Mouse (Mus musculus) heart, embryonic 12.5 days (tissue): ENCODE measurements at regions not wholly inside any gene's neighbourhood (a gene's known extent, or its start where the extent isn't known, plus 50 kb on each side); places are given as distances from the start of the nearest gene placed in this dataset.
"Not testable (repeated sequence)": the region's sequence is repeated elsewhere in the genome, so short reads cannot be mapped to it uniquely, and the experiment has no call there.

Experiments used
- ATAC-seq: fragments of 200-750 bp; cut with Nextera tagmentation; 2 replicates; pipeline ENCODE4 v1.8.0; 2017; ENCODE audit warnings: moderate TSS enrichment, moderate library complexity; ENCODE audit not compliant: insufficient number of reproducible peaks, low FRiP score
- H3K27ac ChIP-seq: fragments of 300-500 bp; sonication (generic); 2 replicates; pipeline ENCODE4 v1.5.1; 2016; ENCODE audit warnings: mild to moderate bottlenecking, moderate library complexity; ENCODE audit not compliant: poor library complexity, severe bottlenecking
- H3K27me3 ChIP-seq: fragments of 300-500 bp; sonication (generic); replicated peaks from 2 replicates; pipeline ENCODE4 v1.6.1; 2016; ENCODE audit warnings: mild to moderate bottlenecking, moderate library complexity
- H3K36me3 ChIP-seq: fragments of 300-500 bp; sonication (generic); 2 replicates; pipeline ENCODE4 v1.6.1; 2016; ENCODE audit warnings: mild to moderate bottlenecking, moderate library complexity
- H3K4me1 ChIP-seq: fragments of 300-500 bp; sonication (generic); replicated peaks from 2 replicates; pipeline ENCODE4 v1.6.1; 2016; ENCODE audit warnings: mild to moderate bottlenecking
- H3K4me2 ChIP-seq: fragments of 300-500 bp; sonication (generic); 2 replicates; pipeline ENCODE4 v1.6.1; 2016; ENCODE audit warnings: mild to moderate bottlenecking, moderate library complexity
- H3K4me3 ChIP-seq: fragments of 300-500 bp; sonication (generic); 2 replicates; pipeline ENCODE4 v1.5.1; 2016; ENCODE audit warnings: mild to moderate bottlenecking
- H3K9ac ChIP-seq: fragments of 300-500 bp; sonication (generic); 2 replicates; pipeline ENCODE4 v1.6.1; 2016; ENCODE audit warnings: mild to moderate bottlenecking, moderate library complexity
- H3K9me3 ChIP-seq: fragments of 300-500 bp; sonication (generic); replicated peaks from 2 replicates; pipeline ENCODE4 v1.6.1; 2016; ENCODE audit warnings: mild to moderate bottlenecking, moderate library complexity
- WGBS: fragments of 180-500 bp; shearing (Covaris S2); methylation state at CpG from one replicate; pipeline ENCODE4 v1.1.7; 2016; 5-methylcytosine and 5-hydroxymethylcytosine counted together

DNA sequence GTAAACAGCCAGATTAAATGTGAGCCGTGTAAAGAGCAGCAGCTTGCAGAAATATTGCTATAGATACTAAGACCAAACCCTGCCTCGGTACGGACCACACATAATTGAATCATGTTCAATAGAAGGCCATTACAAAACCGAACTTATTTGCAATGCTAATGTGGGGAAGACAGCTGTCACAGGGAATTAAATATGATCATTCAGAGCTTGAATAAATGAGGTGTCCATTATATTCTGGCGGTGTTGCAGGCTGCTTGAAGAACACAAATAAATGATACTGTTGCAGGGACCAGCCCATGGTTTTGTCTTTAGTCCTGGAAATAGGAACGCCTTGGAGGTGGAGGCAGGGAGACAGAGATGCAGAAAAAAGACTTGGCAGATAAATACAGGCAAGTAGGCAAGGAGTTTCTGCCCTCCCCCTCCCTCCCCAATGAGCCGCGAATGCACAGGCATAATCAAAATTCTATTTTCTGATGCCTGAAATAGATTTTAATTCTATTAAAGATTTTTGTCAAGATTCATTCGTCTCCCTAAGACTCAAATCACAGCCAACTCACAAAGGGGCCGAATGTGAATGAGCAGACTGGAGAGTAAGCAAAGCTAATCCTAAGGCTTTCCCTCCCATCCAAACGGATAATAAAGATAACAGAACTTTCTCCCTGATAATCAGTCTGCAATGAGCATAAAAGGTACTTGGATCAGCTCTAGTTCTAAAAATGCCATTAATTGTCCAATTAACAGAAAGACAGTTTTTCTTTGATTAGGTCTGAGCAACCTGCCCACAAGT is 147.6 kb downstream of the Brms1l start:
- no peak for ATAC-seq
- no peak overlapping the region for H3K9ac ChIP-seq
- H3K4me3 ChIP-seq, result no peak overlapping the region
- H3K27me3 ChIP-seq, result no peaks in the 10 kb centered on the region
- no peak overlapping the region for H3K4me2 ChIP-seq
- no peaks in the 10 kb centered on the region for H3K9me3 ChIP-seq
- H3K4me1 ChIP-seq, result no peaks in the 10 kb centered on the region
- 75% methylated on average over 11 of the region's 11 CpGs for WGBS
- no peak overlapping the region for H3K27ac ChIP-seq
- no peaks in the 10 kb centered on the region for H3K36me3 ChIP-seq

GRCm38 (mm10) chr12:55983128-55983527 is 147.0 kb downstream of the Brms1l start:
- H3K27ac ChIP-seq, result no peak overlapping the region
- H3K27me3 ChIP-seq, result no peaks in the 10 kb centered on the region
- H3K4me1 ChIP-seq, result no peaks in the 10 kb centered on the region
- H3K4me2 ChIP-seq, result no peak overlapping the region
- WGBS, result 68% methylated on average over 3 of the region's 3 CpGs
- ATAC-seq, result no peak
- H3K36me3 ChIP-seq, result no peaks in the 10 kb centered on the region
- H3K9me3 ChIP-seq, result no peaks in the 10 kb centered on the region
- no peak overlapping the region for H3K9ac ChIP-seq
- no peak overlapping the region for H3K4me3 ChIP-seq

DNA sequence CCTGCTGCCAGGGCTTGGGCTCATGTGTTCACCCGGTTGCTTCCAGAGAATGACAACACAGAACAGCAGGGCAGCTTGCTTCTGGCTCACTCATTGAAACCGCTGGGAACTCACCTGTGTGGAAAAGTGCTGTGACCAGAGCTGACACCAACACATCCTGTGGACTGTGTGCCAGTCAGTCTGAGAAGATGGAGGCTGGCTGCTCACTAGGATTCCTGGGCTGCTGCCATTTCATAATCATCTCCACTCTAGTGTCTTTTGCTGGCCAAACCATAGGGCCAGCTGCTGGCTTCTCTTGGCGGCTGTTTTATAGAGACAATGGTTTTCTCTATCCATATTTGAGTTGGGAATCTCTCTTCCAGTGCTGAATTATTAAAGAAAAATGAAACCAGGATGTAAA is 138.1 kb downstream of the Brms1l start:
- no peaks in the 10 kb centered on the region for H3K36me3 ChIP-seq
- WGBS, result 80% methylated on average over 3 of the region's 3 CpGs
- no peak for ATAC-seq
- no peak overlapping the region for H3K4me2 ChIP-seq
- no peak overlapping the region for H3K9ac ChIP-seq
- no peaks in the 10 kb centered on the region for H3K9me3 ChIP-seq
- no peaks in the 10 kb centered on the region for H3K4me1 ChIP-seq
- no peaks in the 10 kb centered on the region for H3K27me3 ChIP-seq
- no peak overlapping the region for H3K4me3 ChIP-seq
- H3K27ac ChIP-seq, result no peak overlapping the region

DNA sequence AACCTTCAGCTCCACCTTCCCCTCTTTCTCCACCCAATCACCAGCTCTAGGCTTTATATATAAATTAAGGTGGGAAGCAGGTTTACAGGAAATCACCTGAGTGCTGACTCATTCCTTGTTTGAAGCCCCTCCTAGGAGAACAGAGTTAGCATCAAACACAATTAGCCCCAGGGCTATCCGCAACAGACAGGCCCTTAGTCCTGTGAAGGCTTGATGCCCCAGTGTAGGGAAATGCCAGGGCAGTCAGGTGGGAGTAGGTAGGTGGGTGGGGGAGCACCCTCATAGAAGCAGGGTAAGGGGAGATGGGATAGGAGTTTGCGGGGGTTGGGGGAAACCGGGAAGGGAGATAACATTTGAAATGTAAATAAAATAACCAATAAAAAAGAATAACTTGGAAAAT is 123.2 kb downstream of the Brms1l start:
- H3K36me3 ChIP-seq, H3K27me3 ChIP-seq, ATAC-seq, H3K4me1 ChIP-seq, H3K4me2 ChIP-seq, H3K4me3 ChIP-seq, H3K9ac ChIP-seq, H3K27ac ChIP-seq, H3K9me3 ChIP-seq: not testable (repeated sequence)
- WGBS, result 88% methylated on average over 3 of the region's 3 CpGs

DNA sequence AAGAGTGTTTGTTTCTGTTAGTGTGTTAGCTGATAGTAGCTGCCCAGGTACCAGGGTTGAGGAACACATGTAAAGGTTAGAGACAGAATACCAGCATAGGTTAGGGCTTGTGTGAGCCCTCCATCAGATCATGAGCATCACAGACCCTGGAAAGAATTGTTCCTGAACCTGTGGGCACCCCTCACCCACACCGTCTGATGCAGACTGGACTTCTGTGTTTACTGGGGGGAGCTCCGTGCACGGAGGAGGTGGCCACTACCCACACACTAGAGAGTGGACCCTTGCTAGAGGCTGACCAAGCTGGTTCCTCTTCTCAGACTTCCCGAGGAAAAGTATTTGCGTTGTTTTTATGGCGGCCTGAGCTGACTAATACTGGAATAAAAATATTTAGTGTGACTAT is 104.4 kb downstream of the Brms1l start:
- Histone ChIP-seq H3K9me3 (no peaks in the 10 kb centered on the region), H3K27ac (no peak overlapping the region), H3K27me3 (no peaks in the 10 kb centered on the region), H3K36me3 (no peaks in the 10 kb centered on the region), H3K4me3 (no peak overlapping the region), H3K4me2 (no peak overlapping the region), H3K9ac (no peak overlapping the region), H3K4me1 (no peaks in the 10 kb centered on the region)
- WGBS, result 83% methylated on average over 6 of the region's 6 CpGs
- no peak for ATAC-seq

GRCm38 (mm10) chr12:55939281-55940142 is 103.4 kb downstream of the Brms1l start:
- no peaks in the 10 kb centered on the region for H3K36me3 ChIP-seq
- WGBS, result 69% methylated on average over 10 of the region's 10 CpGs
- H3K27ac ChIP-seq, result no peak overlapping the region
- no peak overlapping the region for H3K4me3 ChIP-seq
- H3K9me3 ChIP-seq, result no peaks in the 10 kb centered on the region
- H3K9ac ChIP-seq, result no peak overlapping the region
- no peak overlapping the region for H3K4me2 ChIP-seq
- no peaks in the 10 kb centered on the region for H3K4me1 ChIP-seq
- H3K27me3 ChIP-seq, result no peaks in the 10 kb centered on the region
- no peak for ATAC-seq

DNA sequence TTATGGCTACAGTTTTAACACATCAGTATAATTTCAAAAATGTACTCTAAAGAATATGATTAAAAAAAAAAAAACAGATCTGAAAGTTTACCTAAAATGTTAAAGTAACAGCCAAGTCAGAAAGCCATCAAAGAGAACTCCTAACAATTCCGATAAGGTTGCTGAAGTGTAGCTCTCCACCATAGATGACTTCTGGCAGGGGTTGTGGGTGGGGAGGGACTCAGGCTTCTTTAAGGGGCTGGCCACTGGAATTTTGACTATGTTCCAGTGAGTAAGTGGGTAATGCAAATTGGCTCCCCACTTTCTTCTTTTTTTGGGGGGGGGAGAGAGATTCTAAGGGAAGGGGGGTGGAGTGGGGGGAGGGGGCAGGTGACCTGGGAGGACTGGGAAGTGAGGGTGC is 98.0 kb downstream of the Brms1l start:
- ATAC-seq, result no peak
- H3K4me1 ChIP-seq, result no peaks in the 10 kb centered on the region
- H3K27me3 ChIP-seq, result no peaks in the 10 kb centered on the region
- H3K4me3 ChIP-seq, result no peak overlapping the region
- 47% methylated on average over 1 of the region's 1 CpGs for WGBS
- H3K36me3 ChIP-seq, result no peaks in the 10 kb centered on the region
- H3K27ac ChIP-seq, result no peak overlapping the region
- no peak overlapping the region for H3K9ac ChIP-seq
- no peak overlapping the region; the same call in 1 of the 2 replicates for H3K4me2 ChIP-seq
- H3K9me3 ChIP-seq, result no peaks in the 10 kb centered on the region

DNA sequence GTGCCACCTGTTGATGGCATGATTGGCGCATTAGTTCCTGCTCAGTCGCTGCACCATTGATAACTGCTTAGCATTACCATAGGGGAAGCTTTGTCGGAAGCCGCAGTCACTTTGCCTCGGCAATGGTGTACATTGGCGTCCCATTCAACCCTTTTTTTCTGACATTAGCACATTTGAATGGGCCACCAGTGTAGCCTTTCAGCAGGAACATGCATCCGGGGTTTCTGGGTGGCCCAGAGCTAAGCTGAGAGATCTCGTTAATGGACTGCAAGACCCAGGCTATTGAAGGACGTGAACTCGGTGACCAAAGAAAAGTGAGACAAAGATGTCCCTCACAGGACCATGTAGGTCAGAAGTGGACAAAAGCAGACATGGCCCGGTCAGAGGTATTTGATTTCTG is 97.3 kb downstream of the Brms1l start:
- no peak overlapping the region for H3K4me3 ChIP-seq
- H3K36me3 ChIP-seq, result no peaks in the 10 kb centered on the region
- no peak overlapping the region for H3K9ac ChIP-seq
- peak overlapping the region; percentile 26 for H3K4me2 ChIP-seq
- WGBS, result 66% methylated on average over 11 of the region's 11 CpGs
- no peaks in the 10 kb centered on the region for H3K4me1 ChIP-seq
- no peak overlapping the region for H3K27ac ChIP-seq
- H3K9me3 ChIP-seq, result no peaks in the 10 kb centered on the region
- no peak for ATAC-seq
- no peaks in the 10 kb centered on the region for H3K27me3 ChIP-seq

DNA sequence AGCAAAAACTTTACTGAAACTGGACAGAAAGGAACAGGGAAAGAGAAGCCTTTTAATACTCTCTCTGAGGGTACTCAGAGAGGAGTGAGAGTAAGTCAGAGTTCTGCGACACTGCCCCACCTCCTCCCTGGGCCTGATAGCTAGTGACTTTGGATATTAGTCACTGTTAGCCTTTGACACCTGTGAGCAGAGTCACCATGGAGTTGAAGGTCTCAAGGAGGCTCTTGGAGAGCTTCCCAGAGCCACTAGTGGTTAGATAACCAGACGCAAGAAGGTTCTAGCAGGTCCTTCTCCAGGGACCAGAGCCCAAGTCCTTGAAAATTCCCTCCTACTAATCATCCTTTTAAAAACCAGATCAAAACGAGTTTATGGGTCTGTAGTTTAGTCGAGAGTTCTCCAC is 94.3 kb downstream of the Brms1l start:
- ATAC-seq, result no peak
- no peaks in the 10 kb centered on the region for H3K36me3 ChIP-seq
- no peaks in the 10 kb centered on the region for H3K27me3 ChIP-seq
- no peak overlapping the region for H3K9ac ChIP-seq
- H3K4me3 ChIP-seq, result no peak overlapping the region
- no peak overlapping the region for H3K4me2 ChIP-seq
- H3K9me3 ChIP-seq, result no peaks in the 10 kb centered on the region
- 58% methylated on average over 4 of the region's 4 CpGs for WGBS
- no peaks in the 10 kb centered on the region for H3K4me1 ChIP-seq
- H3K27ac ChIP-seq, result no peak overlapping the region

DNA sequence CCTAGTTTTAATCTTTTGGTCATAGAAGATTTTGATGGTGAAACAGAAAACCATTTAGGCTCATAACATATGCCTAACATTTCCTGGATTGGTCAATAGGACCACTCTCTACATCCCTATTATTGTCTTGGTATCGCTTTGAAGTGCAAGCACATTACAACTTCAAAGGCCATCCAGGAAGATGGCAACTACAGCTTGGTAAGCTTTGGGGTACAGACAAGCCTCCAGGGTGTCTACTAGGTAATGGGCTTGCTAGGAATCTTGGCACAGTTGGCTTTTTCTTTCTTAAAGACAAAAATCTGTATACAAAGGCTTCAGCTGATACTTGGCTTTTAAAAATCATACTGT is 90.8 kb downstream of the Brms1l start:
- H3K9ac ChIP-seq, result no peak overlapping the region
- no peaks in the 10 kb centered on the region for H3K9me3 ChIP-seq

GRCm38 (mm10) chr12:55926276-55926973 is 90.3 kb downstream of the Brms1l start:
- H3K9ac ChIP-seq, result no peak overlapping the region
- WGBS, result 76% methylated on average over 2 of the region's 2 CpGs

More for the DNA sequence above, 90.8 kb downstream of the Brms1l start:
- no peak for ATAC-seq
- Histone ChIP-seq H3K27me3 (no peaks in the 10 kb centered on the region), H3K4me1 (no peaks in the 10 kb centered on the region), H3K4me2 (no peak overlapping the region), H3K36me3 (no peaks in the 10 kb centered on the region), H3K27ac (no peak overlapping the region), H3K4me3 (no peak overlapping the region)
- 89% methylated on average over 1 of the region's 1 CpGs for WGBS

More at GRCm38 (mm10) chr12:55926276-55926973, 90.3 kb downstream of the Brms1l start:
- no peak overlapping the region for H3K27ac ChIP-seq
- no peaks in the 10 kb centered on the region for H3K4me1 ChIP-seq
- H3K9me3 ChIP-seq, result no peaks in the 10 kb centered on the region
- H3K4me3 ChIP-seq, result no peak overlapping the region
- no peaks in the 10 kb centered on the region for H3K27me3 ChIP-seq
- H3K36me3 ChIP-seq, result no peaks in the 10 kb centered on the region
- no peak overlapping the region for H3K4me2 ChIP-seq
- ATAC-seq, result no peak
